Mouse (Mus musculus) monocyte, adult 5-6 weeks (primary cell): ENCODE data around the gene Dgka. TPM values are rescaled to one million over a fixed set of nuclear protein-coding genes. Genes with fewer than 3 reads are reported as not detected.

Experiments
- ATAC-seq: fragments of 153-309, 156-312 bp; replicated peaks from 2 replicates; pipeline ENCODE4 v1.8.0; 2017; ENCODE audit warnings: mild to moderate bottlenecking; ENCODE audit not compliant: low TSS enrichment, insufficient number of reproducible peaks, severe bottlenecking, poor library complexity, low FRiP score
- total RNA-seq: library from RNA; stranded (forward); fragments of 200-1000, 200-491, 200-594 nt; gene quantifications from 3 replicates; pipeline ENCODE4 v1.2.3, GENCODE M21; 2017

The Dgka gene
- total RNA-seq, 1 experiment from 2014 or later = 86.0 TPM

- peak; percentile 14; the same call in 1 of the 2 replicates for ATAC-seq
Measured at GRCm38 (mm10) chr10:128695411-128695991, 49.2 kb downstream of the Dgka start.

DNA sequence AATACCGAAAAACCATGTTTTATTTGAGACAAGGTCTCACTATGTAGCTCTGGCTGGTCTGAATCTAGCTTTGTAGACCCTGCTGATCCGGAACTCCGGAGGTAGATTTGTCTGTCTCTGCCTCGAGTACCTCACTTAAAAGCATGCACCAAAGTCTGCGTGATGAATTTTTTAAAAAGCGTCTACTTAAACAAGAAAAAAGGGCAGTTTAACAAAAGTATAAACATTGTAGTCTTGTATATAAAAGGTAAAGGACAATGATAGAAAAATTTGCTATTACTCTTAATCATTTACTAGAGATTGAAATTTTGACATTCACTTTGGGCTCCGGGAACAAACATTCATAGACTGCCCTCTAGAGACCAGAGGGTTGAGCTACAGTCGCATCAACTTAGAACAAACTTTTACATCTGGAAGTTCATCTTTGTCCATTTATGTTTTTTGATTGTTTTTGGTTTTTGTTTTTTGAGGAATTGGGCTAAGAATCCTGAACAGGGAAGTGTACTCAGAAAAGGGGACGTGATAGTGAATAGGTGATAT is 70.1 kb downstream of the Dgka start:
- ATAC-seq = no peak

GRCm38 (mm10) chr10:128673763-128674468 is 70.7 kb downstream of the Dgka start, which contains the start of gene Suox:
TSS of gene Suox (minus strand) at chr10:128674073.
- peak; percentile 57 for ATAC-seq

- ATAC-seq = no peak
Measured at GRCm38 (mm10) chr10:128671148-128671547, 73.5 kb downstream of the Dgka start.

Other genes starting within 250 kb of the Dgka start
- gene Myl6b, start 246.2 kb downstream of the Dgka start, total RNA-seq = not detected in 3 replicates
- gene Esyt1, start 219.0 kb downstream of the Dgka start, total RNA-seq = 135 to 345 TPM (median 157 TPM) in 3 replicates
- gene Zc3h10, start 197.1 kb downstream of the Dgka start, total RNA-seq = 16.1 to 26.5 TPM (median 19.1 TPM) in 3 replicates
- 2,103 to 2,260 TPM (median 2,168 TPM) in 3 replicates for gene Rpl41, start 195.6 kb downstream of the Dgka start, total RNA-seq
- gene Pa2g4, start 178.9 kb downstream of the Dgka start, total RNA-seq = 37.2 to 74.1 TPM (median 47.8 TPM) in 3 replicates
- 1.4 to 3.3 TPM (median 2.8 TPM) in 3 replicates for gene Erbb3, start 155.2 kb downstream of the Dgka start, total RNA-seq
- 224 to 301 TPM (median 295 TPM) in 3 replicates for gene Rps26, start 118.1 kb downstream of the Dgka start, total RNA-seq
- not detected in 3 replicates for gene Ikzf4, start 98.9 kb downstream of the Dgka start, total RNA-seq
- gene Suox, start 70.8 kb downstream of the Dgka start, total RNA-seq = 4.6 to 10.7 TPM (median 6.1 TPM) in 3 replicates
- 64.1 to 81.0 TPM (median 72.7 TPM) in 3 replicates for gene Rab5b, start 48.6 kb downstream of the Dgka start, total RNA-seq
- not detected in 3 replicates for gene Pmel, start 40.7 kb downstream of the Dgka start, total RNA-seq
- 14.5 to 21.4 TPM (median 19.5 TPM) in 3 replicates for gene Cdk2, start 39.8 kb downstream of the Dgka start, total RNA-seq
- 30.7 to 38.7 TPM (median 34.9 TPM) in 3 replicates for gene Pym1, start 3.0 kb upstream of the Dgka start, total RNA-seq
- gene Mmp19, start 46.1 kb upstream of the Dgka start, total RNA-seq = 0.53 to 10.5 TPM (median 2.5 TPM) in 3 replicates
- 73.0 to 91.5 TPM (median 73.5 TPM) in 3 replicates for gene Dnajc14, start 59.2 kb upstream of the Dgka start, total RNA-seq
- 1.1 to 2.5 TPM (median 2.0 TPM) in 3 replicates for gene Tmem198b, start 59.5 kb upstream of the Dgka start, total RNA-seq
- gene Sarnp, start 72.5 kb upstream of the Dgka start, total RNA-seq = 151 to 244 TPM (median 182 TPM) in 3 replicates
- gene Ormdl2, start 76.8 kb upstream of the Dgka start, total RNA-seq = 72.1 to 86.7 TPM (median 76.6 TPM) in 3 replicates
- gene Gdf11, start 146.9 kb upstream of the Dgka start, total RNA-seq = 0.57 to 3.8 TPM (median 1.8 TPM) in 3 replicates
- gene Cd63, start 156.1 kb upstream of the Dgka start, total RNA-seq = 12.1 to 26.5 TPM (median 22.9 TPM) in 3 replicates
- gene Rdh5, start 178.0 kb upstream of the Dgka start, total RNA-seq = 1.5 to 7.6 TPM in 2 of 3 replicates, not detected in the other
- 110 to 127 TPM (median 111 TPM) in 3 replicates for gene Bloc1s1, start 179.2 kb upstream of the Dgka start, total RNA-seq
- gene Itga7, start 189.0 kb upstream of the Dgka start, total RNA-seq = 0.19 to 0.53 TPM in 2 of 3 replicates, not detected in the other
- not detected in 3 replicates for gene Mettl7b, start 216.1 kb upstream of the Dgka start, total RNA-seq
- gene Olfr9, start 244.6 kb upstream of the Dgka start, total RNA-seq = not detected in 3 replicates